Mouse (Mus musculus) left cerebral cortex, adult 8-10 months (tissue): ENCODE data around the gene Ttll5. TPM values are rescaled to one million over a fixed set of nuclear protein-coding genes. Genes with fewer than 3 reads are reported as not detected.

Experiments
- DNase-seq, 2 experiments: peaks; one replicate each; pipeline ENCODE4 v3.0.0; 2022; ENCODE audit warnings: low spot score in 2 of 2
- total RNA-seq, 4 experiments: library from RNA; stranded (reverse); gene quantifications; 2 replicates each; pipeline ENCODE4 v1.2.4; 2022

Gene Ttll5
- total RNA-seq, 4 experiments from 2014 or later, result 42.6 to 50.6 (median 49.4) TPM

- no peak for DNase-seq
Observed at GRCm38 (mm10) chr12:86049813-86050212, 225.4 kb downstream of the Ttll5 start.

DNA sequence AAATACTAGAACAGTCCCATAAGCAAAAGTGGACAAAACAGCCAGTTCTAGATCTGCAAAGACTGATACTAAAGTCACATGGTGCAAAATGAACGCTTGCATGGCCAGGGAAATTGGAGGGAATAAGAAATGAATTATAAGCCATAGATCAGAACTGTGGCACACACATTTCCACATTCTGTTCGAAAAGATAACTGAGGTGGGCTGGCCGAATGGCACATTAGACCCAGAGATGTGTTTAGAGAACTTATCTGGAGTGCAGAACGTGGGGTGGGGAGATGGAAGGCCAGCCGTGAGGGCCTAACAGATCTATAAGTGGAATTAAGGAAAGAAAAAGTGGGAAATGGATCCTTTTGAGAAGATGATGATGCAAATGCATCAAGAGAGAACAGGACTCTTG lies 227.0 kb downstream of the Ttll5 start:
- DNase-seq, result no peak

GRCm38 (mm10) chr12:86055306-86055705 lies 230.8 kb downstream of the Ttll5 start:
- DNase-seq, result no peak

DNA sequence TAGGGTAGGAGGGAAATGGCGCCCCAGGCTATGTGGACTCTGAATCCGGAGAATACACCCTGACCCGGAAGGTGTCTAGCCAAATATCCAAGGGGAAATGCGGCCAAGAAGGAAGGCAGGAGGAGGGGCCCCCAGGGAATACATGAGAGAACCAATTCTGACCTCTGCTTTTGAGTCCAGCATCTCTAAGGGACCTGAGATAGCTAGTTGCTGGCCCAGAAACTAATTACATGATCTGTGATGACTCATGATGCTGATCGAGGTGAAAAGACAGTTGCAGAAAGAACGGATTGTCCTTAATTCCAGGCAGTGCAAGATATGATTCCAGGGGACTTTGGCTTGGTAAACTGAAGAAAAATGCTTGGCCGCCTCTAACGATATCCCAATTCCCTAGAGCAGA lies 232.5 kb downstream of the Ttll5 start:
- DNase-seq, result no peak

- DNase-seq, result no peak
Observed at GRCm38 (mm10) chr12:86057516-86057915, 233.1 kb downstream of the Ttll5 start.

DNA sequence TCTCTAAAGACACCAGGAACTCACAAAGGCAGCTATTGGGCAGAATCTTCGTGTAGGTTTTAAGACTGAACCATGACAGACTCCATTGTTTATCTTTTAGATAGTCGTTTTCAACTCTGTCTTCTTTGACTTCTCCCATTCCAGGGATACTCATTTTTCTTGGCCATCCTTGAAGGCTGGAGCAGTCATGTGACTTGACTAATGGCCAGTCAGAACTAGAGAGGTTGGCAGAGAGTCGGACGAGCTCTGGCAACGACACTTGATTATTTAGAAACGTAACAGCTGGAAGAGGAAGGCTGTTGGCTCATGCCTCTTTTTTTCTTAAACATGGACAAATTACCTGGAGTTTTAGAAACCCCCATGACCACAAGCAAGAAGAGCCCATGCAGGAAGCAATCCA lies 234.9 kb downstream of the Ttll5 start:
- DNase-seq, result no peak

DNA sequence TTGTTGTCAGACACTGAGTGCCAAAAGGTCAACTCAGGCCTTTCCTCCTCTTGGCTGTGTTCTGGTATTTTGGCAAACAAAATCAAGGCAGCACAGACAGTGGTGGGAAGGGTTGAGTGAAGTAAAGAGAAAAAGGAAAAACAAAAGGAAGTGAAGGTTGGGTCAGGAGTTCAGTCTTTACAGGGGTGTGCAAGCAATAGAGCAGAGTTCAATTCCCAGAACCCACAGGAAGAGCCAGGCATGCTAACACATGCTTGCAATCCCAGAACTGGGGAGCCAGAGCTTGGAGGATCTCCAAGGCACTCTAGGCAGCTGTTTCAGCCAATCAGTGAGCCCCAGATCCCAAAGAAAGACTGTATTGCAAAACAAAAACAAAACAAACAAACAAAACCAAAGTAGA lies 240.3 kb downstream of the Ttll5 start:
- DNase-seq, result no peak

DNA sequence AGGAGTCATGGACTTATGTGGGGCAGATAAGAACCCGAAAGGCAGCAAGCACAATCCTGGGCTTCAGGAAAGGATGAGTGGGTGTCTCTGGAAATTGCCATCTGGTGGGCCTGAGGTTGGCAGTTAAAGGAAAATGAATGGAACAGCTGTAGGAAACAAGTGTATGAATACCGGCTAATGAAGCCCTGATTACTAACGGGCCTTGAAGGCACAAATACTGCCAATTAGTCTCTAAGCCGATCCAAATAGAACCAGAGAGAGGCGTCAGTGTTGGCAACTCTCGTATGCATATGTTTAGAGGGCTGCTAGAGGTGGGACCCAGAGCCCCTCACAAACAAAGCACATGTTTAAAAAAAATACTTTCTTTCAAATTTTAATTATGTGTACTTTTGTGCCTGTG lies 247.0 kb downstream of the Ttll5 start:
- no peak for DNase-seq

DNA sequence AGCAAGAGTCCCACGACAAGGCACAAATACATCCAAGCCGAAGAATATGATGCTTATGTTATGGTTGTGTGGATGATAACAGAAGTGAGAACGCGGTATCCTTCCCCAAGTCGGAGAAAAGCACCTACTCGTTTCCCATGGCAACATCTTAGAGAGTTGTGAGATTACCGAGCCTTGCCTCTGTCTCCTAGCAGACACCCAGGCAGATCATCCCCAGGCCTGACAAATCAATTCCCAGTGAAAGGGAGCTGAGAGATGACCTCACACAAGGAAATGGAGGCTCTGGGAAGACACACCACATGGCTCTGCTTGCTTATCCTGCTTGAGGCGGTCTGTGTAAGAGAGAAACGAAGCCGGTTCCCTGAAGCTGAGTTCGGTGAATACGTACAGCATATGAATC lies 250.2 kb downstream of the Ttll5 start:
- DNase-seq, result no peak

GRCm38 (mm10) chr12:86075358-86075757 lies 250.9 kb downstream of the Ttll5 start:
- DNase-seq, result no peak

- peak in 1 of 2 experiments; percentile 36 for DNase-seq
Observed at GRCm38 (mm10) chr12:86076321-86076901, 252.0 kb downstream of the Ttll5 start.

DNA sequence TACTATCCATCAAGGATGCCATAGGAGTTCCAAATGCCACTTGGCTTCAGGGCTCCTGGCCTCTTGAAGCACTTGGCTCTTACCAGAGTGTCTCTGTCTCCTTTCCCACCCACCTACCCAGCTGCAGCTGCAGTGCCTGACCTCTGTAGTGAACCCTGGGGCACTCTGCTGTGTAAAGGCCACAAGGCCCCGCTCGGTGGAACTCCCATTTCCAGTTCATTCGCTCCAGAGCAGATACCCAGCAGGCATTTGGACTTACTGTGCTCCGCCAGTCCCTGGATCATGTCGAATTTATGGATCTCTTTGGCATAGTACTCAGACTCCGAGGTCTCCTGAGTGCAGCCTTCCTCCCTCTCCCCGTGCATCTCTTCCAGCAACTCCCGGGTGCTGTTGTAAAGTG lies 252.9 kb downstream of the Ttll5 start:
- peak in 1 of 2 experiments; percentile 42 for DNase-seq

DNA sequence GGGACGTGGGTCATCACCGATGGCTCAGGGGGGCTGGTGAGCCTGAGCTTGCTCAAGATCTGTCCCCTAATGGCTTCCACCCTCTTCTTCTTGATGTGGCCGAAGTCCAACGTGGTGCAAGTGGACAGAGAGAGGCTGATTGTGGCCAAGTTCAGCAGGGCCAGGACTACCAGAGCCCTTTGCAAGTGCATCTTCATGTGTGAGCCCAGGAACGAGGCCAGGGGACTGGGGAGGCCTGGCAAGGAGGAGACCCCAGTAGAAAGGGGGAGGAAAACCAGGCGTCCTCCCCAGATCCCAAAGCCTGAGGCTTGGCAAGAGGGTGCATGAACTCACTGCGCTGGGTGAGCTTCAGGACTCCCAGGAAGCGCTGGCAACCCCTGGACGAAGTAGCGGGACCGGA lies 253.3 kb downstream of the Ttll5 start:
- DNase-seq, result peak in 1 of 2 experiments; percentile 14

DNA sequence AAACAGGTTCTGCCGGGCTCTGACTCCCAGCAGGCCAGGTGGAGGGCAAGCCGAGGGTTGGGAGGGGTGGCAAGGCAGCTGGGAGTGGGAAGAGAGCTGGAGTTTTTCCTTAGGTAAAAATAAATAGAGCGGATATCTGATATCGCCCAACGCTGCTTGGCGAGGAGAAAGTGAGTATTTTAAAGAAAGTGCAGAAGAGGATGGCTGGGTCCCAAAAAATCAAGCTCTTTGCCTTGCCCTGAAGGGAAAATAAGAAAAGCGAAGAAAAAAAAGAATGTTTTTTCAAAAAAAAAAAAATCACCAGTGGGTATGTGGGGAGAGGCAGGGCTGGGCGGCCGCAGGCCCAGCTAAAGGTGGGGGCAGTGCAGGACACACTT lies 253.7 kb downstream of the Ttll5 start:
- no peak for DNase-seq

- peak in 1 of 2 experiments; percentile 34 for DNase-seq
Observed at GRCm38 (mm10) chr12:86078553-86079201, 254.2 kb downstream of the Ttll5 start, which contains the start of gene Tgfb3. TSS of gene Tgfb3 (minus strand) at chr12:86079041.

- peak; percentile 82 to 95 for DNase-seq
Observed at GRCm38 (mm10) chr12:86079202-86079667, 254.8 kb downstream of the Ttll5 start.

DNA sequence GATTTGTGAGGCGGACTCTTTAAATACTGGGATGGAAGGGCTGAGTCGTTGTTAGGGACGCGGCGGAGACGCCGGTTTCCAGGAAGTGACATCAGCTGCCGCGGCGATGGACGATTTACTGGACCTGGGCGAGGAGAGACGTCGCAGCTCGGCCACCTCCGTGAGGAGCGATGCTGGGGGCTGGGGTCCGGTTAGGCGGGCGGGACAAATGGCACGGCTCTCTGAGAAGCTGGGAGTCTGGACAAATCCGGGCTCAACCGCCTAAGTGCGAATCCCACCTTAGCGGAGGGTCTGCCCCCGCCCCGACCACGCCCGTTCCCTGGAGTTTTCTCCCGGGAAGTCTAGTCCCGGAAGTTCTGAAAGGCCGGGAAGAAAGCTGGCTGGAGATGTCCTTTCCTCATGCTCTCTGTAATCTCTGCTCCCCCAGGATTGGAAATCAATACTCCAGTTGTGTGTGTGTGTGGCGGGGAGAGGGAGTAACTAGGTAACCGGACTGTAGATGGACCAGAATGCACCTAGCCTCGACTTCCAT lies 258.1 kb downstream of the Ttll5 start, which contains the start of gene Ift43:
Gene Ift43 (plus strand): TSS at position 61 of the 532 bp plus-strand sequence.
- peak; percentile 62 to 69 for DNase-seq

DNA sequence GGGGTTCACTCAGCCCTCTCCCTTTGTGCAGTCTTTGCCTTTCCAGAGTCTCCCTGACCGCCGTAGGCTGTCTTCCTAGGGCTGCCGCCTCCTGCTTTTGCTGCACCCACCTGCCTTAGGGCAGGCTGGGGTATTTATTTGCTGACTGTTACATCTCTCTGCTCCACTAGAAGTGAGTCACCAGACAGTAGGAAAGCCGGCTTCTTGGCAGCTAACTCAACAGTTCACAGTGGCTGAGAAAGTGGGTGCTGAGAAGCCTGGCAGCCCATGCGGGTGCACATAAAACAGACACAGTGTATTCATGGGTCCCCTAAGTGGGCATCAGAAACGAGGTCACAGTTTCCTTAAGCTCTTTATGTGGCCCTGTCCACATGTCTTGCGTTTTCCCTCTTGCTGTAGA lies 261.4 kb downstream of the Ttll5 start:
- peak in 1 of 2 experiments; percentile 71 for DNase-seq

DNA sequence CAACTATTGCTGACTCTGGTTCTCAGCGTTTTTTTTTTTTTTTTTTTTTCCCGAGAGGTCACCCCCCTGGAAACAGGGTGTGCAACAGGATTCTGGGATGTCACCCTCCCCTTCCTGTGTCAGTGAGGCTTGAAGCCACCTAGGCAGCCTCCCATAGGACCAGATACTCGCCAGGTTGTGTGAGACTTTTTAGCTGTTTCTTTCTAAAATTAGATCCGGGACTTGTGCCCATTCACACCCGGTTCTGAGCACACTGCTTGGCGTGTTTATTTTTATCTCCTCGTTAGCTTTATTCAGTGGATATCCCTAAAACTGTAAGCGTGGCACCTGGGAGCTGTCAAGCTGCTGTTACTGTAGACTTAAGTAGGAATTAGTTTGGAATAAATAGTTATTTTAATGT lies 262.1 kb downstream of the Ttll5 start:
- peak in 1 of 2 experiments; percentile 54 for DNase-seq

GRCm38 (mm10) chr12:86088042-86088441 lies 263.6 kb downstream of the Ttll5 start:
- DNase-seq, result no peak

DNA sequence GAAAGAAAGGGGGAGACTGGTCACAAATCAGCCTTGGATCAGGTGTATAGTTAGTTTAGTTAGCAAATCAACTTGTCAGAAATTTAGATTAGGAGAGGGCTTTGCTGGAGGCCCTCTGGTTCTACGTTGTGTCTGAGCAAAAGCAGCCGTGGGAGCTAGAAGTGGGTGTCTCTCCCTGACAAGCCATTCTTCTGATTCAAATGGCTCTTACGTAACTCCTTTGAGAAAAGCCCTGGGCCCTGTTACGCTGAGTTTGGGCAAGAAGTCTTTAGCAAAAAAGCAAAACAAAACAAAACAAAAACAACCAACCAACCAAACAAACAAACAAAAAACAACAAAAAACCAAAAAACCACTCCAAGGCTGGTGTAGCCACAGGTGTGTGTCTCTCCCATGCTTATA lies 266.3 kb downstream of the Ttll5 start:
- no peak for DNase-seq

DNA sequence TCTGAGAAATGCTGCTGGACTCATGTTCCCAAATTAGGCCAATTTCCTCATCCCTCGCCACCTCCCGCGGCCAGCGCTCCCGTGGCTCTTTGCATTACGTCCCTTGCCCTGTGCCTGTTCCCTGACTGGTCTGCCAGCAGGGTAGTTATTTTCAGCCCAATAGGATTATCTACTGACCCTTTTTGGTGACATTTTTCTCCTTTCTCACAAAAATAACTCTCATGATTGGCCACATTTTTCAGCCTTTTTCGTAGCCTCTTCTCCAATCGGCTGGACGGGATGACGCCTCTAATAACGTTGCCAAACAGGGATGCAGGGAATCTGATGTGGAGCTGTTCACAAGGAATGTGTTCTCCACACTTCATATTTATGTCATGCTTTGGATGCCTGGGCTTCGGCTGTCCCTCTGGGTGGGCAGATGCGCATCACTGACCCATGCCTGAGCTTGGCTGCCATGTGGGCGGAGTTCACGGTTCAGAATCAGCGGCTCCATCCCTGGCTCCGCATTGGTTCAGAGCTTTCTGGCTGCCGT lies 267.2 kb downstream of the Ttll5 start:
- no peak for DNase-seq

GRCm38 (mm10) chr12:86094075-86094474 lies 269.6 kb downstream of the Ttll5 start:
- no peak for DNase-seq
